Mouse (Mus musculus) frontal cortex, postnatal 25 days (tissue): ENCODE data around the gene Ripk3.

Experiments used
- DNase-seq, 2 experiments: peaks; one replicate each; pipeline ENCODE4 v3.0.0; 2022; ENCODE audit warnings: low spot score in 2 of 2

The Ripk3 gene

DNA sequence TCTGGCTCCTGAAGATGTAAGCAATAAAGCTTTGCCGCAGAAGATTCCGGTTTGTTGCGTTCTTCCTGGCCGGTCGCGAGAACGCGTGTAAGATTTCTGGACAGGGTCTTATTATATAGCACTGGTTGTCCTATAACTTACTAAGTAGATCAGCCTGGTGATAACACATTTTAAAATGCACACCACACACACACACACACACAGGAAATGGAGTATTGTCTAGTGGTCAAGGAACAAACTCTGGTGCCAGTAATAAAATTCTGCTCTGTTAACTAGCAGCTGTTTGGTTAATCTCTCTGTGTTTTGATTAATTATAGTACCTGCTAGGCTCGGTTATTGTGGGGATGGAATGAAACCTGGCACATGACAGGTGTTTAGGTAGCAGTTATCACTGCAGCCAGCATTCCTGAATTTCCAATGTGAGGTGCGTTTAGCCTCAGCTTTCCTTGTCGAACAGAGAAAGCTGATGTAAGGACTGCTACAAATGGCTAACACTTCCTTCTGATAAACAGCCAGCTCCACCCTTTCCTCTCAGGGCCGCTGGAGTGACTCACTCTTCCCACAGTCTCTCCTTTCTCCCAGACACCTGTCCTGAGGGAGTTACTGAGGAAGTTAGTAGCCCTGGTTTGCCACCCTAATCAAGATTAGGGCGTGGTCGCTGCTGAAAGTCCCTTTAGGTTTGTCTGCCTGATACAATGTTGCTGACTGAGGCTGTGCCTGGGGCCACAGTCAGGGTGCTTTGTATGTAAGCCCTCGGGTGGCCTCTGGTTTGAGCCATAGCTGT is 6.9 kb upstream of the Ripk3 start:
- DNase-seq, result no peak

DNA sequence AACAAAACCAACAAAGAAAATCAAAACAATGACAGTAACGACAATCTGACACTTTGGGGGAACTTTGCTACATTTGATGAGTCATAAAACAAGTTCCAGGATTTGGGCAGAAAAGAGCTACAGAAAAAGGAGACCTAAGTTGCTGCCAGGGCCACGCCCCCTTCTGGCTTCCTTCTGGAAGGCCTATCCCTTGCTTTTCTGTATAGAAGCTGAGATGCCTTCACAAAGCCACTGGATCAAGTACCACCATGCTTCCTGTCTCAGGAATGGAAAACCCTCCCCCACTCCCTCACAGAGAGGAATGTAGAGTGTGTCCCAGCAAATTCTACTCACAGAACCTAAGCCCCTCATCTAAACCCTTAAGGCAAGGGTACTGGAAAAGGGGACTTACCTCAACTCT is 5.3 kb upstream of the Ripk3 start:
- DNase-seq, result no peak

DNA sequence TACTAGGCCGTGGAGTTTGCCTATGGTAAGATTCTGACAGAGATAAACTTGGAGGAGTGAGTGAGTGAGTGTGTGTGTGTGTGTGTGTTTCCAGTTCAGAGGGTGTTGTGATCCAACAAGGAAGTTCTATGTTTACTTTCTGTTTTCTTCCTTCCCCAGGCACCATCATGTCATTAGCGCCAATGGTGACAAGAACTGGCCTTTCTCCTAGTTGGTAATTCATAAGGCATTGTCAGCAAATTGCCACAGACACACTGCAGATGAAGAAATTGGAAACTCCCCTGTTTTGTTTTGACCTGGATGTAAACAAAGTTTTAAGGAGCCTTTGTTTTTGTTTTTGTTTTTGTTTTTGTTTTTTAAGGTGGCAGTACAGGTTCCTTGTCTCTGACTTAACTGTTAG is 4.8 kb upstream of the Ripk3 start:
- DNase-seq, result no peak

DNA sequence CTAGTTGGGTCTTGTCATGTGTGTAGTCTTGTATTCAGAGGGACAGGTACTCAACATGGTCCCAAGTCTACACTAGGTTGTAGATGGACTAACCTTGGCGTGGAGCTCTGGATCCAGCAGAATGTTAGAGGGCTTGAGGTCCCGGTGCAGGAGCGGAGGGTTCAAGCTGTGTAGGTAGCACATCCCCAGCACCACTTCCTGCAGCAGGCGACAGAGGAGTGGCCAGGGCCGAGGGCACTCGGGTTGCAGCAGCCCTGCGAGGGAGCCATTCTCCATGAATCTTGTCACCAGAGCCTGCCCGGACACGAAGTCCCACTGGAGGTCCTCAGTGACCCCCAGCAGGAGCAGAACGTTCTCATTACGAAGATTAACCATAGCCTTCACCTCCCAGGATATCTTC is 934 bp downstream of the Ripk3 start:
- DNase-seq, result no peak

DNA sequence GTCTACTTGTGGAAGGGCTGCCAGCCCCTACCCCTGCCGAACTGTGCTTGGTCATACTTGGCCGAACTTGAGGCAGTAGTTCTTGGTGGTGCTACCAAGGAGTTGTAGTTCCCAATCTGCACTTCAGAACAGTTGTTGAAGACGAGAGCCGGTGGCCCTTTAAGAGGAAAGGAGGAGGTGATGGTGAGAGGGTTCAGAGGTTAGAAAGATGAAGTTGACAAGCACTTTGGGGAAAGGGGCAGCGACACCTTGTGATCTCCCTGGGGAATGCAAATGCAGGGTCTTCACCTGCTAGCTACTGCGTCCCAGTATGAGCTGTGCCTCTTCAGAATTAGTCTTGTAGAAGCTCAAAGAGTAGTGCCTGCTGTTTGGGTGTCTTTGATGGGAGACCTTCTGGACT is 3.5 kb downstream of the Ripk3 start:
- no peak for DNase-seq

DNA sequence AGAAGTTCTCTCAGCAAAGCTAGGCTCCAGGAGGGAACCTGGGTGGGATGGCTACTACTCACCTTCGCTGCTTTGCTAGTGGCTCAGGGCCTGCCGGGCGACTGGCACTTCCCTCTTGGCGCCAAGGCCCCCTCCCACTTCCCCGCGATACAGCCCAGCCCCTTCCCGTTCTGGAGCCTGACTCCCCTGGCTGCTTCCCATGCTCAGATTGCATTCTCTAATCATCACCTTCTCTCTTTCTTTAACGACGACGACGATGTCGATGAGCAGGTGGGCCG is 4.8 kb downstream of the Ripk3 start, which contains the start of gene Adcy4:
Gene Adcy4, minus strand, starts transcription at position 138 of the 278 bp plus-strand sequence.
- DNase-seq, result no peak

DNA sequence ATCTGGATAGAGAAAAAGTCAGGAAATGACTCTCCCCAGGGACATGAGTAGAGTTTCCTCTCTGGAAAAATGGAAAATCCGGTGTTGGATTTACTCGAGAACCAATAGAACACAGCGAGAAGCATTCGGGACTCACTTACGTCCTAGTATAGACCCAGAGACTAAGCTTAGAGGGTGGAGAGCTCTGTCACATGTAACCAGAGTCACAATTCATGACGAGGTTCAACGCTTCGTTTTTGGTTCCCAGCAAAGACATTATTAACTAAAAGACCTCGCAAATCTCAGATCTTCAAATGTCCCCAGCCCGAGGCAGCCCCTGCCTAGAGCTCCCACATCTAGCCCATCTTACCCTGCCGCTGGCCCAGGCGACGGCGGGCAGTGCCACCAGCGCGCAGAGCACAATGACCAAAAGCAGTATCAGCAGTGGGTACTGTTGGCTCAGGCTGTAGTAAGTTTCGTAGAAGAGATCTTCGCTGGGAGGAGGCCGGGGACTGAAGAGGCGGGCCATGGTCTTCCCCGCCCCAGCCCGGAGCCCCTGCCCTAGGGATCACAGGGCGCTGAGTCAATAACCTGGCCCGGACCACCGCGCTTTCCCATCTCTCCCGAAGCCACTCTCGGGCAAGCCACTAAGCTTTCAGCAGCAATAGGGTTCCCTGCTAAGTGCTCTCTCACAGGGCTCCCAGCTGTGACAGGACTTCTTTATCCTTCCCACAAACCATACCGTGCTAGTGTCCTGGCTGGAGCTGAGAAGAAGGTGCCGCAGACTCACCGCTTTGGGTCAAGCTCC is 5.3 kb downstream of the Ripk3 start:
- DNase-seq, result no peak

DNA sequence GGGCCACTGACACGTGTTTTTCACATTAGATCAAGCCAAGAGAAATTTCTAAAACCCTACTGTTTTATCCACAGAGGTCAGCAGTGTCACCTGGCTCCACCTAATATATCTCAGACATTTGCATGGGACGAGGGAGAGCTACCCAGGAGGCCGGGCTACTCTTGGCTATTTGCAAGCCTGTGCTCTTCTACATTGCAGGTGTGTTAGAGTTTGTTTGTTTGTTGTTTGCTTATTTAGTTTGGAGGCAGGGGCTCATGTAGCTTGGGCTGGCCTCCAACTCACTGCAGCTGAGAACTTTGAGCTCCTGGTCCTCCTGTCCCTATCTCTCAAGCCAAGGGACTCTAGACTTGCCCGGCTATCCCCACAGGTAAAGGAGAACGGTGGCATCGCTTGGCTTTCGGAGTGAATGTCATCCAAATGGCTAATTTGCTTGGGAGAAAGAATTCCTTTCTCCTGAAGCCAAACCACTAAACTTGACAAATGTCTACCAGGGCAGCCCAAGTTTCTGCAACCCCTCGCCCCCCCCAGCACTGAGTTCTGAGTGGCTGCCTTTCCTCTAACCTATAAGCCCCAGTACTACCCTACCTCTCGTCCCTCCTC is 6.2 kb downstream of the Ripk3 start:
- no peak for DNase-seq

DNA sequence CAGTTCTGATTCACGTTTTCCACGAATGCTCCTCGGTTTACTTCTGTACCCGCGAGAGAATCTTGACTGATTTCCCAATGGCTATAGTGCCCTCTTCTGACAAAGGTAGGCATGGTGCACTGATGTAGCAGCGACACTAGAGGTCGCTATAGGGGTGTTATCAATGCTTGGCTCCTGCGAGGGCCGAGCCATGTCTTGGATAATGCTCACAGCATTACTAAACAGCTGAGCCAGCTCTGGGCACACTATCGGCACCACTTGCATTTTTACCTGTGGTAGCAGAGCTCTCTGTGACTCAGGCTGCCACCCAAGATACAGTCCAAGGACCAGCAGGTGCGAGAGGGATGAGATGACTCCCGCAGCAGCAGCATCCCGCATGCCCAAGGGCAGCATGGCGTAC is 7.4 kb downstream of the Ripk3 start:
- DNase-seq, result no peak

DNA sequence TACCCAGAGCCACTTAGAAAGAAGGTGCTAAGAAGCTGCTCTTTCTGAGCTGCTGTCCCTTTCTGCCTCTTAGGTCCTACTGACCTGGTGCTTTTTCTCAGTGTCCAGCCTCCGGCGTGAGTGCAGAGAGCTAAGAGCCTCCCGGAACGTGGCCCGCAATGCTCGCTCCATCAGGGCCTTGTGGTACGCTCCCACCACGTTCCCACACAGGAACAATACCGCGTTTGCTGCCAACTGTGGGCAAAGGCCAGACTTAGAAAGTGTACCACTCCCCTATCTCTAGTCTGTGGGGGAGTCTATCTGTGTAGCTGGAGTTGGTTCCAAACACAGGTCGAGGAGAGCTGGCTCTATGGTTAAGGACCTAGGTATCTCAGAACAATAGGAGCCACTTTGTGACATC is 7.9 kb downstream of the Ripk3 start:
- DNase-seq, result no peak

DNA sequence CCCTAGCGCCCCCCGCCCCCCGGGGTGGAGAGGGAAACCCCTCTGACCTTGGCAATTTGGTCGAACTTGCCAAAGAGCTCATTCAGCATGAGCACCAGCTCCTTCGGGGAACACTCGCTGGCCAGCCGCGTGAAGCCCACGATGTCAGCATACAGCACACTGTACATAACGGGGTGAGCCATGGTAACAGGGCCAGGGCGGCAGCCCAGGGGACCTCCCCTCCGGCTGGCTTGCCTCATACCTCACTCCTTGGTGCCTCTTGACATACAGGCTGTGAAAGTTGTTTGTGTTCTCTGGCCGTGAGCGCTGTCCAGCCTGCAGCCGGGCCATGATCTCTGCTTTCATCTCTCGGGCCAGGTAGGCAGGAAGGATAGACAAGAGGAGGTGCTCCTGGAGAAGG is 9.0 kb downstream of the Ripk3 start:
- DNase-seq, result peak in 1 of 2 experiments; percentile 3

DNA sequence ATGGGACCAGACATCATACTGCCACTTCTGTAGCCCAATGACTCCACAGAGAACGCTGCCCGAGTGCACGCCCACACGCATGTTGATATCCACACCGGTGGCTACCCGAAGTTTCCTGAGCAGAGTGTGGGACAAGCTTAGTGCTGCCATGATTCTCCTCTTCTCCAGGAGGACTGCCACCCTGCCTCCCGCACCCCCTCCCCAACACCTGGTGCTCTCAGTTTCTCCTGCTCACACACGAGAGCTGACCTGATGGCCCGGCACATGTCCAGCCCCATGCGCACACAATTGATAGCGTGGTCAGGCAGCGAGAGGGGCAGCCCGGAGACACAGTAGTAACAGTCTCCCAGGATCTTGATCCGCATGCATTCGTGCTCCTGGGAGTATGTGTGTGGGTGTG is 10.0 kb downstream of the Ripk3 start:
- peak in 1 of 2 experiments; percentile 3 for DNase-seq

DNA sequence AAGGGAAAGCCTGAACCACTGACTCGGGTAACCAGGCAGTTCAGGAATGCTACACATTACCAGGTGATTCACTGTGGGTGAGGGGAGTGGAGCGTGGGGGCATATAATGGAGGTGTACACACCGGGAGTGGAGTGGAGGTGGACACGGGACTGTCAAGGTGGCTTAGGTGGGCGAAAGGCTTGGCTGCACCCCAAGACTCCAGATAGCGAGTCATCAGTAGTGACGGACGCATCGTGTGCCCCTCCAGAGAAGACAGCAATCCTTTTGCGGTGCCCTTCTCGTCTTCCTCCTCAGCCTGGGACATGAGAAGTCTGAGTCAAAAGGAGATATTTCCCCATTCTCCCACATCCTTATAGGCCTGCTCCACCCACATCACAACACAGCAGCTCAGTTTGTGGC is 10.9 kb downstream of the Ripk3 start:
- no peak for DNase-seq

DNA sequence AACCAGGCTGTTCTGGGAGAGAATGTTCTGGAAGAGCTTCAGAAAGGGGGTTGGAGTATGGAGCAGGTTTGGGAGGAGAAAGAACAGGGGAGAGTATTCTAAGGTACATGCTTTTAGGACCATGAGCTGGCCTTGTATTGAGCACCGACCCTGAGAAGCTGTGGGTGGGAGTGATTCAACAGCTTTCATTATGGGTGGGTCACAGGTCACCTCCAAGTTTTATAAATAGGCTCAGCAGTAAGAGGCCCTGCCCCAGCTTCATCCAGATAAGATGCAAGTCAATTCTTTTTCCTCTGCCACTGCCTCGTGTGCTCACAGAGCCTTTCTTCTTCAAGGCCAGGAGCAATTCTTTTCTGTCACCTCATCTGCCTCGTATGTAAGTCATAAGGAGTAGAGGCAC is 11.5 kb downstream of the Ripk3 start:
- DNase-seq, result no peak

DNA sequence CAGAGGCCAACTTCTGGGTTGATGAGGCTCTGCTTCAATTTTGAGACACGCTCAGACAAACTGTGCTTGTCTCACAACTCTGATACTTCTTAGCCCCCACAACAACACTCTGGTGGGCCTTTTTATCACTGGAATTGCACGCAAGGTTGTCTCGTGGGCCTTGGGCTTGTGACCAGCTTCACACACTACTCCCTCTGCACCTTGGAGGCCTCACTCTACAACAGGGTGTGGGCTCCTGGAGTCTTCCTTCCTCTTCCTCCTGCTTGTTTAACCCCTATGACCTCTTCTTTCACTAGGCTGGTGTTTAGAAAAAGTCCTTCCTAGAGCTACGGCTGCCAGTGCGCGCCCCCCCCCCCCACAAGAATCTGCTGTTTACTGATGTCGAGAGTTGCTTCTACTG is 12.0 kb downstream of the Ripk3 start:
- DNase-seq, result no peak

DNA sequence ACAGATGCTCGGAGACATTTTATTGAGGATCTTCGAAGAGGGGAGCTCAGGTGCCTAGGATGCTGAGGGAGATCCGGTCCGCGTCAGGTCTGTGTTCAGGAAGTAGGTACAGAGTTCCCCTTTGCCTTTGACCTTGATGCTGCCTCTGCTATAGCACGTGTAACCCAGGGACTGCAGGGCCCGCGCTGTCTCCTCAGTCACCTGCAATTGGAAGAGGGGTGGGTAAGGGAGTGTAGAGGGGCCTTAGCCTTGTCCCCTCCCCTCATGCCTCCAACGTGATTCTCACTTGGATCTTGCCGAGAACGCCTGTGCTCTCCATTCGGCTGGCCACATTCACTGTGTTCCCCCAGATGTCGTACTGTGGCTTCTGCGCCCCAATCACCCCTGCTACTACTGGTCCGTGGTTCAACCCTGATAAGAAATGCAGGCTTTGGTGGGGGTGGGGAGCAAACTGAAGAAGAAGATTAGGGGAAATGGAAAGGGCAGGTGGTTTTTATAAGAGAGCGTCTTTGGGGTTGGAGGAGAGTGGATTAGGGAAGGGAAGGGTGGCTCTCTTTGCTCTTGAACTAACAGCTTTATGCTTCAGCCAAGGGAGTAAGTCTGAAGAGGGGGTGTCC is 19.5 kb downstream of the Ripk3 start:
- no peak for DNase-seq

DNA sequence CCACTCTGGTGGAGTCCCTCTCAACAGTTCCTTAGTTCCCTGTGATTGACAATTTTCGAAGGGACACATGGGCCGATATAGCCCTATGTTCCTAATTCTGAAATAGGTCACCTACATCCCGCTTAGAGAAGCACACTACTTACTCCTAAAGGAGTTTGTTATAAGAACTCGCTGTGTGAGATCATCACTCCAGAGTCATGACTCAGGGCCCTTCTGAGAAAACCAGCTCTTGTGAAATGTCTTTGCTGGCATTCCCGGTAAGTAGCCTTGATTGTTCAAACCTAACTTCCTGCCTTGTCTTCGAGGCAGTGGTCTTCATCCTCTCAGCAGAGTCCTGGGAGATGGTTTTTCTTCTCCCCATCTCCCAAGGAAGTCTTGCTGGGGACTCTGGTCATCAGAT is 20.1 kb downstream of the Ripk3 start:
- no peak for DNase-seq

DNA sequence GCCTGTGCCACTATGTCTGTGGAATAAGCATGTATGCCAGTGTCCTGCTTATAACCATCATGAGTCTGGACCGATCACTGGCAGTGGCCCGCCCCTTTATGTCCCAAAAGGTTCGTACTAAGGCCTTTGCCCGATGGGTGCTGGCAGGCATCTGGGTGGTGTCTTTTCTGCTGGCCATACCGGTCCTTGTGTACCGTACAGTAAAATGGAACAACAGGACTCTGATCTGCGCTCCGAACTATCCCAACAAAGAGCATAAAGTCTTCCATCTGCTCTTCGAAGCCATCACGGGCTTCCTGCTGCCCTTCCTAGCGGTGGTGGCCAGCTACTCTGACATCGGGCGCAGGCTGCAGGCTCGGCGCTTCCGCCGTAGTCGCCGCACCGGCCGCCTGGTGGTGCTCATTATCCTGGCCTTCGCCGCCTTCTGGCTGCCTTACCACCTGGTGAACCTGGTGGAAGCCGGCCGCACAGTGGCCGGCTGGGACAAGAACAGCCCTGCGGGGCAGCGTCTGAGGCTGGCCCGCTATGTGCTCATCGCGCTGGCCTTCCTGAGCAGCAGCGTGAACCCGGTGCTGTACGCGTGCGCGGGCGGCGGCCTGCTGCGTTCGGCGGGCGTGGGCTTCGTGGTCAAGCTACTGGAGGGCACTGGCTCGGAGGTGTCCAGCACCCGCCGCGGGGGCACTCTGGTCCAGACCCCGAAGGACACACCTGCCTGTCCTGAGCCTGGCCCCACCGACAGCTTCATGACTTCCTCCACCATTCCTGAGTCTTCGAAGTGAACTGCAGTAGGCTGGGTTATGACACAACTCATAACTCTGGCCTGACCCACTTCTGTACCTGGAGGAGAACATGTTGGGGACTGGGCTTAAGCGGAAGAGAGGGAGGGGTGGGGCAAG is 20.9 kb downstream of the Ripk3 start:
- no peak for DNase-seq

DNA sequence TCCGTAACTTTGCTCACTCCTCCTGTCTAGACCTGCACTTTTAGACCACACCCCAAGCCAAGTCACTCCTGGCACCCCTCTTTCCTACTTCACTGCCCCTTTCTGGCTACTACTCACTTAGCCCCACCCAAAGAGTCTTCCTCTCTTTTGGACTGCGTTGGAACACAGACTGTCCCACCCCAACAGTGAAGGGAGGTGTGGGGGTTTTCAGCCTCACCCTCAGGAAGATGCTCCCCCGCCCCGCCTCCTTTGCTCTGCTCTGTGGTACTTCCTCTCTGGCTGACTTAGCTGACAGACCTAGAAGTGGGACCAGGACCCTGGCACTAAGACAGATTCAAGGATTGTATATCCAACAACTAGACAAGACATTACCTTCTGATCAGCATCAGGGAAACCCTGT is 23.0 kb downstream of the Ripk3 start, which contains the start of gene Ltb4r1:
Gene Ltb4r1, plus strand, starts transcription at position 267 of the 400 bp plus-strand sequence.
- no peak for DNase-seq

DNA sequence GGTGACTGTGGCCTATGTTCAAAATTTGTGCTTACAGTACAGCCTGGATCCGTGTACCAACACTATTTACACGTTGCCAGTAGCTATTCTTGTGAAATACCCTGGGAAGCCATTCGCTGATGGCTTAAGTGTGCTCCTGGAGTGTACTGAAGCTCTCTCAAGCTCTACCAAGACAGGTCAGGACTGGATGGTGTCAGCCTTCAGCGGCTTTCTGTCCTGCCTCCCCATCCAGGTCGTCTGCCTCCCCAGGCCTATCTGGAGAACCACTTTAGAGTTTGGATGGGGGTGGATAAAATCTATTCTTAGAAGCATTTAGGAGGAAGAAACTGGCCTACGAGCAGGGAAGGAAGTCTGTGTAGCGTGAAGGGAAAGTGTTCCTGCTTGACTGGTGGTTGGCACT is 25.5 kb downstream of the Ripk3 start:
- DNase-seq, result no peak

DNA sequence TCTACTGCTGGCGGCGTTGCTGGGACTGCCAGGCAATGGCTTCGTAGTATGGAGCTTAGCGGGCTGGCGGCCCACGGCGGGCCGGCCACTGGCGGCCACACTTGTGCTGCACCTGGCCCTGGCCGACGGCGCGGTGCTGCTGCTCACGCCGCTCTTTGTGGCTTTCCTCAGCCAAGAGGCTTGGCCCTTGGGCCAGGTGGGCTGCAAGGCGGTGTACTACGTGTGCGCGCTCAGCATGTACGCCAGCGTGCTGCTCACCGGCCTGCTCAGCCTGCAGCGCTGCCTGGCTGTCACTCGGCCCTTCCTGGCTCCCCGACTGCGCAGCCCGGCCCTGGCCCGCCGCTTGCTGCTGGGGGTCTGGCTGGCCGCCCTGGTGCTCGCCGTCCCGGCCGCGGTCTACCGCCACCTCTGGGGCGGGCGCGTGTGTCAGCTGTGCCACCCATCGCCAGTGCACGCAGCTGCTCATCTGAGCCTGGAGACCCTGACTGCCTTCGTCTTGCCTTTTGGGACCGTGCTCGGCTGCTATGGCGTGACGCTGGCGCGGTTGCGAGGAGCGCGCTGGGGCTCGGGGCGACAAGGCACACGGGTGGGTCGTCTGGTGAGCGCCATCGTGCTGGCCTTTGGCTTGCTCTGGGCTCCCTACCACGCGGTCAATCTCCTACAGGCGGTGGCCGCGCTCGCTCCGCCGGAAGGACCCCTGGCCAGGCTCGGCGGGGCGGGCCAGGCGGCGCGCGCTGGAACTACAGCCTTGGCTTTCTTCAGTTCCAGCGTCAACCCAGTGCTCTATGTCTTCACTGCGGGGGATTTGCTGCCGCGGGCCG is 26.5 kb downstream of the Ripk3 start:
- no peak for DNase-seq
